Mouse (Mus musculus) liver, embryonic 15.5 days (tissue): ENCODE measurements at regions not wholly inside any gene's neighbourhood (a gene's known extent, or its start where the extent isn't known, plus 50 kb on each side); places are given as distances from the start of the nearest gene placed in this dataset.

ENCODE experiments used
- ATAC-seq: fragments of 200-750 bp; cut with Nextera tagmentation; 2 replicates; pipeline ENCODE4 v1.8.0; 2017; ENCODE audit warnings: moderate number of reproducible peaks, mild to moderate bottlenecking, moderate library complexity; ENCODE audit not compliant: insufficient read depth
- H3K27ac ChIP-seq: fragments of 300-500 bp; sonication (generic); replicated peaks from 2 replicates; pipeline ENCODE4 v1.5.1; 2015; ENCODE audit warnings: mild to moderate bottlenecking, inconsistent platforms
- H3K27me3 ChIP-seq: fragments of 300-500 bp; sonication (generic); 2 replicates; pipeline ENCODE4 v1.6.1; 2015; ENCODE audit warnings: mild to moderate bottlenecking, inconsistent platforms
- H3K36me3 ChIP-seq: fragments of 300-500 bp; sonication (generic); replicated peaks from 2 replicates; pipeline ENCODE4 v1.6.1; 2015; ENCODE audit warnings: moderate library complexity, mild to moderate bottlenecking, inconsistent platforms
- H3K4me1 ChIP-seq: fragments of 300-500 bp; sonication (generic); replicated peaks from 2 replicates; pipeline ENCODE4 v1.6.1; 2015; ENCODE audit warnings: inconsistent platforms
- H3K4me2 ChIP-seq: fragments of 300-500 bp; sonication (generic); 2 replicates; pipeline ENCODE4 v1.6.1; 2015; ENCODE audit warnings: moderate library complexity, mild to moderate bottlenecking, inconsistent platforms
- H3K4me3 ChIP-seq: fragments of 300-500 bp; sonication (generic); replicated peaks from 2 replicates; pipeline ENCODE4 v1.5.1; 2015; ENCODE audit warnings: mild to moderate bottlenecking, inconsistent platforms
- H3K9ac ChIP-seq: fragments of 300-500 bp; sonication (generic); 2 replicates; pipeline ENCODE4 v1.6.1; 2015; ENCODE audit warnings: moderate library complexity, mild to moderate bottlenecking, inconsistent platforms
- H3K9me3 ChIP-seq: fragments of 300-500 bp; sonication (generic); replicated peaks from 2 replicates; pipeline ENCODE4 v1.6.1; 2016; ENCODE audit warnings: inconsistent platforms
- WGBS: fragments of 180-500 bp; shearing (Covaris S2); methylation state at CpG from one replicate; pipeline ENCODE4 v1.1.7; 2015; ENCODE audit warnings: mixed read lengths; ENCODE audit not compliant: insufficient replicate concordance; 5-methylcytosine and 5-hydroxymethylcytosine counted together

- Histone ChIP-seq H3K27ac (no peak overlapping the region), H3K4me1 (no peaks in the 10 kb centered on the region), H3K9ac (no peak overlapping the region), H3K27me3 (no peaks in the 10 kb centered on the region), H3K9me3 (no peaks in the 10 kb centered on the region), H3K36me3 (no peaks in the 10 kb centered on the region), H3K4me2 (peak overlapping the region; percentile 34), H3K4me3 (no peak overlapping the region)
- no peak for ATAC-seq
- 43% methylated on average over 11 of the region's 11 CpGs for WGBS
Measured at GRCm38 (mm10) chr6:117609476-117610404, 231.2 kb upstream of the Zfp637 start.

DNA sequence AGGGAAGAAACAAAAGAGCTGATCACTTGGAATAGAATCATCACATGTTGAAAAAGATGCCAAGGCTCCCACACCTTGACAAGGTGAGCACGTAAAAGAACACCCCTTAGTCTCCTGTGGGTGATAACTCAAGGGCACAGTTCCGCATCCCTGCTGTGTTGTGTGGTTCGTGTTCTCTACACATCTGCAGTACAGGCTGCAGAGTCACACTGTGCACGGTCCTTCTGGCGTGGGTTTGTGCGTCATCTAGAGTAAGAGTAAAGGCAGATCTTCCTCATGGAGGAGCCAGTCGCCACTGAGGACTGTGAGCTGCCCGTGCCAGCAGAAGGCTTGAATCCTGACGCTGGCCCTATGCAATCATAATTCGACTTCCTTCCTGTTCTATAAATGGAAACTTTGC is 229.7 kb upstream of the Zfp637 start:
- Histone ChIP-seq H3K27ac (no peak overlapping the region), H3K9me3 (no peaks in the 10 kb centered on the region), H3K4me1 (no peaks in the 10 kb centered on the region), H3K4me3 (peak overlapping the region; percentile 19; the same call in 1 of the 2 replicates), H3K9ac (no peak overlapping the region), H3K27me3 (no peaks in the 10 kb centered on the region), H3K4me2 (peak overlapping the region; percentile 37), H3K36me3 (no peaks in the 10 kb centered on the region)
- WGBS, result 56% methylated on average over 10 of the region's 10 CpGs
- no peak for ATAC-seq

GRCm38 (mm10) chr6:117611965-117612364 is 229.0 kb upstream of the Zfp637 start:
- H3K36me3 ChIP-seq, result no peaks in the 10 kb centered on the region
- peak overlapping the region; percentile 35 for H3K4me3 ChIP-seq
- no peak overlapping the region for H3K9ac ChIP-seq
- H3K4me2 ChIP-seq, result peak overlapping the region; percentile 37
- H3K27ac ChIP-seq, result peak overlapping the region; percentile 41; the same call in 1 of the 2 replicates
- WGBS, result 71% methylated on average over 8 of the region's 8 CpGs
- ATAC-seq, result no peak
- no peaks in the 10 kb centered on the region for H3K27me3 ChIP-seq
- no peaks in the 10 kb centered on the region for H3K4me1 ChIP-seq
- H3K9me3 ChIP-seq, result no peaks in the 10 kb centered on the region

- Histone ChIP-seq H3K36me3 (no peaks in the 10 kb centered on the region), H3K4me2 (peak overlapping the region; percentile 37), H3K9ac (no peak overlapping the region), H3K9me3 (no peaks in the 10 kb centered on the region), H3K4me1 (no peaks in the 10 kb centered on the region), H3K4me3 (peak overlapping the region; percentile 35), H3K27ac (peak overlapping the region; percentile 41; the same call in 1 of the 2 replicates), H3K27me3 (no peaks in the 10 kb centered on the region)
- peak; percentile 70 for ATAC-seq
- 66% methylated on average over 8 of the region's 8 CpGs for WGBS
Measured at GRCm38 (mm10) chr6:117612421-117612820, 228.6 kb upstream of the Zfp637 start.

DNA sequence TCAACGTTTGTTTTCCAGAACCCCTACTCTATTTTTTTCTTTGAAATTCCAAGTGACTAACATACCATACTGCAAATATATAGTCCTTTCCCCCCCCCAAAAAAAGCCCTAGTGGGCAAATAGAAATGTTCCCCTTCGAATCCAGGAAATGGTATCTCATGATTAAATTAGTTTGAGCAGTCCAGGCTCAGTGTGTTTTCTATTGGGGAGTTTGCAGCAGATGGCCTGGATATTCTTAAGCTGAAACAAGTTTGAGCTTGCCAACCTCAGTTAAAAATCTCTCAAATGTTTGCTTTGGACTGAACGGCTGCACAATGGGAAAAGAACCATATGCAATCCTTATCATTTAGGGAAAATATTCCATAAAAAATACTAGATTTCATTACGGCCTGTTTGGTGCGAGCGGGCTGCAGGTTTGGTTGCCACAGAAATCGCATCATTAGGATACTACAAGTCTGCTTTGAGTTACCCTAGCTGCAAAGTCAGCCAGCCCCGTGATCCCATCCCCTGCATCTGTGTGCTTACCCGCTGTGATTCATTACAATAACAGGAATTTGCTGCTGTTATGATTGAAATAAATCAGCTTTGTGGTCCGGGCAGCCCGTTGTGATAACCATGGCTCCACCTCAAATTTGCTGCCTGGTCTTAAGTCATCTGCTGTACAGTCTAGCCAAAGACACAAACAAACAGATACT is 227.2 kb upstream of the Zfp637 start:
- Histone ChIP-seq H3K4me1 (no peaks in the 10 kb centered on the region), H3K27me3 (no peaks in the 10 kb centered on the region), H3K9ac (no peak overlapping the region), H3K4me3 (no peak overlapping the region), H3K4me2 (no peak overlapping the region), H3K9me3 (no peaks in the 10 kb centered on the region), H3K36me3 (no peaks in the 10 kb centered on the region), H3K27ac (no peak overlapping the region)
- WGBS, result 67% methylated on average over 11 of the region's 11 CpGs
- ATAC-seq, result no peak

DNA sequence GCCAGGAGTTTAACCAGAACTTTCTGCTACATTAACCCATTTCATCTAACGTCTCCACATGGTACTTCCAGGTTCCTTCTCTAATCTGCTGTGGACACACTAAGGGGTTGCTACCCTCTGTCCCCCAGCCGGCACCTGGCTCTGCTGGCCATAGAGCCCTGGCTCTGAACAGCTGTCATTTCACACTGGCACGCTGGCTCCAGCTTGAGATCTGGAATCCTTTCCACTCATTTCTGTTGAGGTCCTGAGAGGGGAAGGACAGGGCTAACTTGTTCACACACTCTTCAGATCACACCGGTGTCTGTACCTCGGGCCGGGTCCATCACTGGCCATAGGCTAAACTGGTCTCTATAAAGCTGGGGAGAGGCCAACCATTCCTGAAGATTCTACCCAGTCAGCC is 226.6 kb upstream of the Zfp637 start:
- no peak overlapping the region for H3K27ac ChIP-seq
- WGBS, result 72% methylated on average over 6 of the region's 6 CpGs
- H3K9ac ChIP-seq, result no peak overlapping the region
- H3K27me3 ChIP-seq, result no peaks in the 10 kb centered on the region
- no peaks in the 10 kb centered on the region for H3K36me3 ChIP-seq
- H3K4me2 ChIP-seq, result no peak overlapping the region
- H3K4me3 ChIP-seq, result no peak overlapping the region
- no peaks in the 10 kb centered on the region for H3K4me1 ChIP-seq
- no peak for ATAC-seq
- no peaks in the 10 kb centered on the region for H3K9me3 ChIP-seq

DNA sequence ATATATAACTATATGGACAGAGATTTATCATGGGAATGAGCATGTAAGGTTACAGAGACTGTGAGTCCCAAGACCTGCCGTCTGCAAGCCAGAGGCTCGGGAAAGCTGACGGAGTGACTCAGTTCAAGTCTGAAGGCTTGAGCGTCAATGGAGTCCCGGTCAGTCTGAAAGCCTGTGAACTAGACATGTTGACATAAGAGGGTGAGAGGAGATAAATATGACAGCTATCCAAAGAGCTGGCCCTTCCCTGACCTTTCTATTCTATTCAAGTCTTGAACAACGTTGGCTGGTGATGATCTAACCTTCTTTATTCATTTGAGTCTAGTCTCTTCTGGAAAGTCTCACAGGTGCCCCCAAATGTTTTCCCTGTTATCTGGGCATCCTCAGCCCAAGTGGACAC is 223.8 kb upstream of the Zfp637 start:
- Histone ChIP-seq H3K36me3 (no peaks in the 10 kb centered on the region), H3K4me2 (no peak overlapping the region), H3K9me3 (no peaks in the 10 kb centered on the region), H3K4me3 (no peak overlapping the region), H3K4me1 (no peaks in the 10 kb centered on the region), H3K27ac (no peak overlapping the region), H3K9ac (no peak overlapping the region), H3K27me3 (no peaks in the 10 kb centered on the region)
- ATAC-seq, result no peak
- 65% methylated on average over 6 of the region's 6 CpGs for WGBS

DNA sequence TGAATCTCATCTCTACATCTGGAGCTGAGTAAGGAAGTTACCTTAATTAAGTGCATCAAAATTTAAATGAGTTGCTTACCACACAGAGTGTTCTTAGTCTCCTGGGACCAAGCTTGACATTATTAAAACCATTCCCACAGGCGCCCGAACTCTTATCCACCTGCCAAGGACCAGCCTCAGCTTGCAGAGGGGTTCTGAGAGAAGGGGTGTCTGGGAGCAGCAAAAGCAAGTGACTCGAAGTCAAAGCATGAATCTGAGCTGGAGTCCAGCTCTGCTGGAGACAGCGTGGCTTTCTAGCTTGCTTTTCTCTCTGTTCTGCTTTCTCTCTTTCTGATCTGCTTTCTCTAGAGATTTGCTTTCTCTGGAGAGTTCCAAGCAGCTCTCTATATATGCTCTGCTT is 223.0 kb upstream of the Zfp637 start:
- 48% methylated on average over 4 of the region's 4 CpGs for WGBS
- Histone ChIP-seq H3K4me3 (no peak overlapping the region), H3K4me1 (no peaks in the 10 kb centered on the region), H3K27me3 (no peaks in the 10 kb centered on the region), H3K27ac (no peak overlapping the region), H3K4me2 (no peak overlapping the region), H3K9ac (no peak overlapping the region), H3K9me3 (no peaks in the 10 kb centered on the region), H3K36me3 (no peaks in the 10 kb centered on the region)
- ATAC-seq, result no peak

- no peaks in the 10 kb centered on the region for H3K27me3 ChIP-seq
- H3K4me3 ChIP-seq, result no peak overlapping the region
- no peak for ATAC-seq
- no peaks in the 10 kb centered on the region for H3K4me1 ChIP-seq
- 42% methylated on average over 2 of the region's 2 CpGs for WGBS
- no peak overlapping the region for H3K4me2 ChIP-seq
- H3K9ac ChIP-seq, result no peak overlapping the region
- H3K9me3 ChIP-seq, result no peaks in the 10 kb centered on the region
- no peak overlapping the region for H3K27ac ChIP-seq
- H3K36me3 ChIP-seq, result no peaks in the 10 kb centered on the region
Measured at GRCm38 (mm10) chr6:117619606-117620005, 221.4 kb upstream of the Zfp637 start.

DNA sequence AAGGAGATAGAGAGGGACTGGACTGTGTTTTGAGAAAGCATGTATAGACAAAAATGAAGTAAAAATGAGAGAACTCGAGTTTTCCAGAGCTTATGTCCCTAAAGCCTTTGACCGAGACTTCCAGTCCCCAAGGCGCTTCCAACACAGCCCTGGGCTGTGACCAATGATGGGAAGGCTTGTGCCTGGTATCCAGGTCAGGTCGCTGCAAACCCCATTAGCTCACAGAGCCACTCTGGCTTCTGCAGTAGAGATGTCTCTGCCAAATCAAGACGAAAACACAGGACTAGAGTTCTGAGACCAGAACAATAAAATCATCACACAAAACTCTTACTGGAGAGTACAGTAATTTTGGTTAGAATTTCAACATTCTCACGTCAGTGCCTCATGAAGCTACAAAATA is 218.5 kb upstream of the Zfp637 start:
- WGBS, result 50% methylated on average over 6 of the region's 6 CpGs

DNA sequence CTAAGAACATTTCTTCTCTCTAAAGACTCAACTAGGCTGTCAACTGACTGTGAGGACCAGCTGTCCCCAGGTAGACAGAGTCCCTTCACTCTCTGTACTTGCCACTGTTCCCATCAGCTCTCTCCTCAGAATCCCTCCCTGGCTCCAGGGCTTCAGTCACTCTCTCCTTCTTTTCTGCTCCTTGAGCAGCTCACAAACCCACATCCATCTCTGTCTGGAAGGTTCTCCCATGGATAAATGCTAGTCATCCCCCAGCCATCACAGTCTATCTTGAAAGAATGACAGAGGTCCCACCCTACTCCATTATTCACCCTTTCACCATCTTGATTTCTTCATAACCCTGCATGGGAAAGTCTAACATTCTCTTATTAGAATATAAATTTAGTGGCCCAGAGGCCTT is 218.0 kb upstream of the Zfp637 start:
- Histone ChIP-seq H3K4me3 (no peak overlapping the region), H3K9ac (no peak overlapping the region)
- ATAC-seq, result no peak

More for the DNA sequence above, 218.5 kb upstream of the Zfp637 start:
- no peak overlapping the region for H3K4me2 ChIP-seq
- H3K4me1 ChIP-seq, result no peaks in the 10 kb centered on the region
- no peaks in the 10 kb centered on the region for H3K27me3 ChIP-seq
- H3K4me3 ChIP-seq, result no peak overlapping the region
- no peaks in the 10 kb centered on the region for H3K9me3 ChIP-seq
- no peak overlapping the region for H3K9ac ChIP-seq
- H3K36me3 ChIP-seq, result no peaks in the 10 kb centered on the region
- H3K27ac ChIP-seq, result no peak overlapping the region
- ATAC-seq, result no peak

More for the DNA sequence above, 218.0 kb upstream of the Zfp637 start:
- no peaks in the 10 kb centered on the region for H3K9me3 ChIP-seq
- no peak overlapping the region for H3K4me2 ChIP-seq
- H3K27me3 ChIP-seq, result no peaks in the 10 kb centered on the region
- H3K27ac ChIP-seq, result no peak overlapping the region
- H3K36me3 ChIP-seq, result no peaks in the 10 kb centered on the region
- H3K4me1 ChIP-seq, result no peaks in the 10 kb centered on the region
